Comparison of ENCODE assay signal across 16 mouse cellular contexts in genomic region chr19:24221455-24221854, GRCm38 (mm10). TPM values are rescaled to one million over a fixed set of nuclear protein-coding genes. Genes with fewer than 3 reads are reported as not detected.
DNase-seq lines count a peak whose midpoint lies in the region; ATAC-seq and TF ChIP-seq lines count a peak whose summit lies in the region.
"Had no signal": no experiment of that assay in that cellular context is flagged by ENCODE, and none has a peak within 500 bp of the region (broad histone marks: within the 10 kb centered on the region; RNA-seq: fewer than 3 reads in every experiment).

No protein-coding gene starts in this region.

- no peaks in the 10 kb centered on the region for H3K9me3 ChIP-seq in kidney, embryonic 15.5 days (replicated peaks)
- H3K9me3 ChIP-seq in CH12.LX (replicated peaks; ENCODE audit: low read length) (no peaks in the 10 kb centered on the region), E14TG2a.4 (ENCODE audit: low read length) (no peaks in the 10 kb centered on the region)
- H3K9me3 ChIP-seq in intestine, postnatal 0 days (ENCODE audit: control insufficient read depth): no peaks in the 10 kb centered on the region
- peaks cover 2% of the 10 kb centered on the region; the same call in 1 of the 2 replicates for H3K9me3 ChIP-seq in hindbrain, embryonic 16.5 days (ENCODE audit: control insufficient read depth, low read length)
- H3K9me3 ChIP-seq: limb, embryonic 12.5 days had no signal

- 0 out of 2 replicates have a peak, but pooled peaks cover 5% of the 10 kb centered on the region for H3K27me3 ChIP-seq in kidney, embryonic 15.5 days
- H3K27me3 ChIP-seq in CH12.LX (replicated peaks) (no peaks in the 10 kb centered on the region), E14TG2a.4 (ENCODE audit: insufficient read depth, low read length) (no peaks in the 10 kb centered on the region)
- no peaks in the 10 kb centered on the region for H3K27me3 ChIP-seq in intestine, postnatal 0 days (replicated peaks; ENCODE audit: control insufficient read depth, insufficient read depth, low read length)
- peaks cover 22% of the 10 kb centered on the region for H3K27me3 ChIP-seq in hindbrain, embryonic 16.5 days (replicated peaks; ENCODE audit: control insufficient read depth, insufficient read depth, low read length)

- dilution Hi-C loops in CH12.LX (cut with MboI; ENCODE audit: extremely low pct_ligation_motif_present, extremely low pct_unique_long_range_greater_than_20kb, low sequenced_read_pairs): no loop called here

- peaks cover 63% of the 10 kb centered on the region for H3K4me1 ChIP-seq in kidney, embryonic 15.5 days
- peaks cover 5 to 41% of the 10 kb centered on the region in 2 experiments for H3K4me1 ChIP-seq in CH12.LX (ENCODE audit: control insufficient read depth in 1 of 2, insufficient read depth in 2 of 2)
- peaks cover 77% of the 10 kb centered on the region for H3K4me1 ChIP-seq in E14TG2a.4 (replicated peaks; ENCODE audit: low read depth, low read length)
- H3K4me1 ChIP-seq in intestine, postnatal 0 days (replicated peaks; ENCODE audit: control insufficient read depth, insufficient read depth, low read length): no peaks in the 10 kb centered on the region
- H3K4me1 ChIP-seq in hindbrain, embryonic 16.5 days (ENCODE audit: control insufficient read depth, insufficient read depth, low read depth, low read length): peaks cover 9% of the 10 kb centered on the region; the same call in 1 of the 2 replicates

- peak; percentile 34 for TF ChIP-seq RAD21 in CH12.LX (IDR thresholded peaks at IDR 0.05; ENCODE audit: low read depth, low read length)

- no peak overlapping the region for H3K4me3 ChIP-seq in kidney, embryonic 15.5 days (replicated peaks)
- H3K4me3 ChIP-seq in CH12.LX (replicated peaks in 1 of 3; ENCODE audit: low read depth in 2 of 3, low read length in 2 of 3, poor library complexity in 1 of 3): peak overlapping the region in 1 of 3 experiments; percentile 13
- H3K4me3 ChIP-seq in E14TG2a.4 (replicated peaks; ENCODE audit: low read length): peak overlapping the region; percentile 39
- H3K4me3 ChIP-seq in intestine, postnatal 0 days (ENCODE audit: low read depth, low read length): no peak overlapping the region; the same call in 1 of the 2 replicates
- no peak overlapping the region for H3K4me3 ChIP-seq in hindbrain, embryonic 16.5 days (ENCODE audit: low read length)
- H3K4me3 ChIP-seq: limb, embryonic 12.5 days had no signal

- no peak for ATAC-seq in kidney, embryonic 15.5 days (replicated peaks; ENCODE audit: low FRiP score)
- ATAC-seq in intestine, postnatal 0 days: no peak
- no peak for ATAC-seq in activated CD4-positive, CD25-positive, alpha-beta regulatory T cell, adult 4 months
- no peak for ATAC-seq in hindbrain, embryonic 16.5 days
- ATAC-seq: CD4-positive, CD25-positive, alpha-beta regulatory T cell, adult 4 months had no signal

- 0 out of 2 replicates have a peak, but pooled peaks cover 6% of the 10 kb centered on the region for H3K79me2 ChIP-seq in CH12.LX (replicated peaks; ENCODE audit: control insufficient read depth, extremely low read depth, insufficient read depth, poor library complexity, severe bottlenecking)

- no peak for DNase-seq in kidney, postnatal 36 days
- peak; percentile 32 for DNase-seq in CH12.LX (ENCODE audit: extremely low read depth)
- DNase-seq: adrenal gland, adult 8-10 months; cerebellum, adult 11-12 months; cerebellum, postnatal 36 days; gastrocnemius, postnatal 25 days; heart, postnatal 36 days; right cerebral cortex, postnatal 4 days had no signal

- no peak for TF ChIP-seq POLR2A in CH12.LX (IDR thresholded peaks at IDR 0.05; ENCODE audit: low read depth, low read length)

- H3K9ac ChIP-seq in kidney, embryonic 15.5 days: no peak overlapping the region
- no peak overlapping the region for H3K9ac ChIP-seq in CH12.LX (ENCODE audit: insufficient read depth, low read depth)
- no peak overlapping the region for H3K9ac ChIP-seq in intestine, postnatal 0 days (ENCODE audit: low read depth, low read length)
- H3K9ac ChIP-seq in hindbrain, embryonic 16.5 days (ENCODE audit: low read depth, low read length): no peak overlapping the region
- H3K9ac ChIP-seq: limb, embryonic 12.5 days had no signal

- H3K36me3 ChIP-seq in kidney, embryonic 15.5 days: no peaks in the 10 kb centered on the region
- H3K36me3 ChIP-seq in CH12.LX (replicated peaks in 1 of 2; ENCODE audit: control insufficient read depth in 1 of 2, insufficient read depth in 1 of 2, low read length in 1 of 2): no peaks in the 10 kb centered on the region
- H3K36me3 ChIP-seq in E14TG2a.4 (ENCODE audit: insufficient read depth, low read length): peaks cover 8% of the 10 kb centered on the region
- H3K36me3 ChIP-seq in intestine, postnatal 0 days (ENCODE audit: control insufficient read depth, insufficient read depth): no peaks in the 10 kb centered on the region
- no peaks in the 10 kb centered on the region for H3K36me3 ChIP-seq in hindbrain, embryonic 16.5 days (ENCODE audit: control insufficient read depth, insufficient read depth, low read length)
- H3K36me3 ChIP-seq: limb, embryonic 12.5 days had no signal

- peak overlapping the region; percentile 33 for H3K27ac ChIP-seq in kidney, embryonic 15.5 days
- H3K27ac ChIP-seq in CH12.LX (ENCODE audit: insufficient read depth, low read depth): peak overlapping the region; percentile 24; the same call in 1 of the 2 replicates
- peak overlapping the region; percentile 9; the same call in 1 of the 2 replicates for H3K27ac ChIP-seq in intestine, postnatal 0 days (ENCODE audit: low read depth, low read length)
- no peak overlapping the region for H3K27ac ChIP-seq in hindbrain, embryonic 16.5 days (ENCODE audit: low read depth, low read length)
- H3K27ac ChIP-seq: limb, embryonic 12.5 days had no signal

- in situ Hi-C loops in CH12.LX (cut with MboI; ENCODE audit: low pct_ligation_motif_present, low pct_unique_long_range_greater_than_20kb, low sequenced_read_pairs): no loop called here

- TF ChIP-seq CTCF in CH12.LX (conservative IDR thresholded peaks at IDR 0.05 in 1 of 2, IDR thresholded peaks at IDR 0.05 in 1 of 2; ENCODE audit: low read depth in 2 of 2, low read length in 2 of 2): peak in 1 of 2 experiments; percentile 47; a peak in 3 of 4 replicates
- peak; percentile 43 for TF ChIP-seq CTCF in E14TG2a.4 (conservative IDR thresholded peaks at IDR 0.05; ENCODE audit: low read length)
- peak; percentile 49 for TF ChIP-seq CTCF in intestine, postnatal 0 days (IDR thresholded peaks at IDR 0.05; ENCODE audit: low read depth)

- no peak for TF ChIP-seq EP300 in CH12.LX (IDR thresholded peaks at IDR 0.05; ENCODE audit: low read length)

- whole genome bisulfite sequencing in kidney, embryonic 15.5 days: 56% methylated on average over 4 of the region's 4 CpGs
- WGBS in intestine, postnatal 0 days: 46% methylated on average over 4 of the region's 4 CpGs
- WGBS in hindbrain, embryonic 16.5 days: 79% methylated on average over 4 of the region's 4 CpGs

- H3K4me2 ChIP-seq in kidney, embryonic 15.5 days: peak overlapping the region; percentile 14
- peak overlapping the region; percentile 85 for H3K4me2 ChIP-seq in CH12.LX (ENCODE audit: insufficient read depth, low read depth, poor library complexity, severe bottlenecking)
- H3K4me2 ChIP-seq in intestine, postnatal 0 days (replicated peaks; ENCODE audit: low read depth): peak overlapping the region; percentile 38
- H3K4me2 ChIP-seq in hindbrain, embryonic 16.5 days (ENCODE audit: low read length): no peak overlapping the region
- H3K4me2 ChIP-seq: limb, embryonic 12.5 days; midbrain, embryonic 11.5 days had no signal

TF ChIP-seq in CH12.LX, 34 proteins besides CTCF, POLR2A, EP300 and RAD21:
- TF ChIP-seq ETS1 (conservative IDR thresholded peaks at IDR 0.05; ENCODE audit: low read depth, low read length) (no peak), RCOR1 (conservative IDR thresholded peaks at IDR 0.05; ENCODE audit: low read depth, low read length) (no peak), SMC3 (IDR thresholded peaks at IDR 0.05; ENCODE audit: low read depth, low read length) (peak; percentile 24; the same call in 1 of the 2 replicates)

RNA-seq across cellular contexts. Expression of gene Tjp2, which starts 3.4 kb away (rescaled TPM):
- polyA plus RNA-seq in kidney, embryonic 15.5 days (2015; fragmentation: Nextera tagmentation; extraction: Ambion mirVana): 31.3 and 31.4 TPM in 2 replicates
- total RNA-seq in CH12.LX (2012; rRNA removed) (13.7 and 14.4 TPM in 2 replicates), CH12.LX (2014; rRNA removed) (8.8 and 9.0 TPM in 2 replicates)
- polyA plus RNA-seq in CH12.LX (2012; ENCODE audit: insufficient read length, low read depth): 17.4 and 17.8 TPM in 2 replicates
- polyA plus RNA-seq in intestine, postnatal 0 days (2015; fragmentation: Nextera tagmentation; extraction: Ambion mirVana): 26.2 and 28.5 TPM in 2 replicates
- polyA plus RNA-seq in activated CD4-positive, CD25-positive, alpha-beta regulatory T cell, adult 4 months (2017; shearing (Covaris generic)): 1 to 10 TPM; 4.5 to 6.0 TPM
- polyA plus RNA-seq in hindbrain, embryonic 16.5 days (2015; fragmentation: Nextera tagmentation; extraction: Ambion mirVana): 10.1 and 12.6 TPM in 2 replicates

RNA-seq across cellular contexts. Expression of gene Fxn, which starts 59.0 kb away (rescaled TPM):
- 58.4 and 60.8 TPM in 2 replicates for polyA plus RNA-seq in kidney, embryonic 15.5 days (2015; fragmentation: Nextera tagmentation; extraction: Ambion mirVana)
- total RNA-seq in CH12.LX (2012; rRNA removed) (25.8 and 25.9 TPM in 2 replicates), CH12.LX (2014; rRNA removed) (26.4 and 31.1 TPM in 2 replicates)
- 34.6 and 39.2 TPM in 2 replicates for polyA plus RNA-seq in CH12.LX (2012; ENCODE audit: insufficient read length, low read depth)
- polyA plus RNA-seq in intestine, postnatal 0 days (2015; fragmentation: Nextera tagmentation; extraction: Ambion mirVana): 18.9 and 21.1 TPM in 2 replicates
- 10 to 100 TPM; 12.0 to 16.3 TPM for polyA plus RNA-seq in activated CD4-positive, CD25-positive, alpha-beta regulatory T cell, adult 4 months (2017; shearing (Covaris generic))
- polyA plus RNA-seq in hindbrain, embryonic 16.5 days (2015; fragmentation: Nextera tagmentation; extraction: Ambion mirVana): 40.0 and 41.4 TPM in 2 replicates
